Mouse (Mus musculus) spleen, adult 2 months (tissue): Measurements from ENCODE around the gene Tax1bp1.

ENCODE experiments used
- CTCF ChIP-seq: fragments of 200-500 bp; IDR thresholded peaks from 2 replicates; pipeline ENCODE4 v1.5.1; 2011; ENCODE audit warnings: mild to moderate bottlenecking, inconsistent platforms; ENCODE audit not compliant: insufficient read depth, insufficient read length, insufficient replicate concordance; ENCODE audit errors: extremely low read depth
- POLR2A ChIP-seq: fragments of 200-500 bp; IDR thresholded peaks from 2 replicates; pipeline ENCODE4 v1.6.1; 2011; ENCODE audit warnings: low read depth, low read length, inconsistent platforms

GRCm38 (mm10) chr6:52770789-52771188 lies 57.3 kb downstream of the Tax1bp1 start:
- TF ChIP-seq CTCF (no peak), POLR2A (no peak)
